Mouse (Mus musculus): ENCODE data around the gene Hmg20b.

DNA sequence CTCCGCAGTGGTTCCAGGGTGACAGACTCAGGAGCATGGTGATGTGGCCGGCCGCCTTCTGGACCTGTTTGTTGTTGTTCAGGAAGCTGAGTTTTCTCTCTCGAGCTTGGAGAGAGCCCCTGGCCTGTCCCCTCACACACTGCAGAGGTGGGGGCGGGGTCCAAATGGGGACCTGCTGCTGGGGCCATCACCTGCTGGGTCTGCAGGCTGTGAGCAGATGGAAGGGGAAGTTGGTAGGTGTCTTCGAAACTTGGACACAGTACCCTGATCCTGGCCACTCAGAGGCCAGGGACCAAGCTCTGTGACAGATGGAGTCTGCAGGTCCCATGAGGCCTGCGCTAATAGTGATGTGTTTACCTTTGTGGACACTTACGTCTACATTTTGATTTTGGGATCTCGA is 49.0 kb downstream of the Hmg20b start:
- no peak for TF ChIP-seq MAFK (IDR thresholded peaks at IDR 0.05; ENCODE audit: insufficient read depth, low read depth, low read length)
- TF ChIP-seq CHD2 (IDR thresholded peaks at IDR 0.05; ENCODE audit: low read depth, low read length) = no peak
- no peak for TF ChIP-seq ZNF384 (IDR thresholded peaks at IDR 0.05; ENCODE audit: low read depth, low read length)
- no peak for TF ChIP-seq ZC3H11A (IDR thresholded peaks at IDR 0.05; ENCODE audit: borderline replicate concordance, low read depth, low read length)
- no peak for TF ChIP-seq HCFC1 (IDR thresholded peaks at IDR 0.05; ENCODE audit: borderline replicate concordance, insufficient read depth, low read length)
